Mouse (Mus musculus): ENCODE measurements at regions not wholly inside any gene's neighbourhood (a gene's known extent, or its start where the extent isn't known, plus 50 kb on each side); places are given as distances from the start of the nearest gene placed in this dataset.

DNA sequence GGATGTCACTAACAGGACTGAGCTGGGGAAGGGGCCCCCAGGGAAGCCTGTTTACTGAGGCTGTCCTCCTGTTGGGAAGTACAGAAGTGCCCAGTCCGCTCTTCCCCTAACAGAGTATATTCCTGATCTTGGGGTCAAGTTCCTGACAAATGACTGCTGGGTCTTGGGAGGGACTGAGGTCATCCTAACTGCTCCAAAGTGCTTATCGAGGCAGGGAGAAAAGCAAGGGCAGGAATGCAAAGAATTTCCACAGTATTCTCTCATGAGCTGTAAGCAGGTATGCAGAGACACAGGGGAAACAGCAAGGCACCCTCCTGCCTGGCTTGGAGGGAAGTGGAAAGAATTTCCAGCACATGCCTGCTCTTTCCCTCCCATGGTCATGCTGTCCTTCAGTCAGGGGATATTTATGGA, 107.9 kb downstream of the Oma1 start:
- no peak for DNase-seq (ENCODE audit: low spot score in 2 of 2)

- no peak for DNase-seq (ENCODE audit: low spot score in 2 of 2)
These were observed 127.8 kb downstream of the Oma1 start for GRCm38 (mm10) chr4:103441383-103441782.

- no peak for DNase-seq (ENCODE audit: low spot score in 2 of 2)
These were observed 128.3 kb downstream of the Oma1 start for GRCm38 (mm10) chr4:103441955-103442354.

DNA sequence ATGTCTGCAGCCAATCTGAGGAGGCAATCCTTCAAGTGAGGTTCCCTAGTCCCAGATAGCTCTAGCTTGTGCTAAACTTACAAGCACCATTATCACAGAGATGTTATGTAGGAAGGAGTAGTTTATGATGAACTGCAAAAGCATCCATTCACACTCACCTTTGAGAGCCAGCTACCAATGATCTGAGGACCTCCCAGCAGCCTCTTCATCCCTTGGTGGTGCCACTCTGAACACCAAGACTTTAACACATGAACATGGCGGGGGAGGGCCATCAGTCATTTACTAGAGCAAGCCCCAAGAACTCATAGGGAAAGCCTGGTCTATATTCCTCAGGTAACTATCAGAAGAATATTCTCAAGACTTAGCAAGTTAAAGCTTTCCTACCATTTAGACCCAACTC, 135.7 kb downstream of the Oma1 start:
- no peak for DNase-seq (ENCODE audit: low spot score in 2 of 2)

DNA sequence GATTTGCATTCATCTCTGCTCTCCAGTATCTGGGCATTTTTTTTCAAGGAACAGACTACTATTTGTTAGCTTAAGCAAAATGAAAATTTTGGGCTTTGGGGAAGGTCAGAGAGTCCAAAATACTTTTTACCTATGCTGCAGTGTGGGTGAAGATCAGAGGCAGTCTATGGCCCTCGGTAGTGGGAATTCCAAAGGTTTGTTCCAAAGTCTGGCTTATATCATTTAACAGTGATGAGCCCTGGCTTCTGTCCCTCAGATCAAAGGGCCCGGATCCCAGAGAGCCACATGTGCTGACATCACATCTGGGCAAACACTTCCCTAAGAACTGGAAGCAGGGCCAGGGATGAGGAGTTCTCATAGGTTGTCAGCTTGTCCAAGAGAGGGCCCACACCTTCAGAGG, 136.5 kb downstream of the Oma1 start:
- DNase-seq (ENCODE audit: low spot score in 2 of 2): no peak

DNA sequence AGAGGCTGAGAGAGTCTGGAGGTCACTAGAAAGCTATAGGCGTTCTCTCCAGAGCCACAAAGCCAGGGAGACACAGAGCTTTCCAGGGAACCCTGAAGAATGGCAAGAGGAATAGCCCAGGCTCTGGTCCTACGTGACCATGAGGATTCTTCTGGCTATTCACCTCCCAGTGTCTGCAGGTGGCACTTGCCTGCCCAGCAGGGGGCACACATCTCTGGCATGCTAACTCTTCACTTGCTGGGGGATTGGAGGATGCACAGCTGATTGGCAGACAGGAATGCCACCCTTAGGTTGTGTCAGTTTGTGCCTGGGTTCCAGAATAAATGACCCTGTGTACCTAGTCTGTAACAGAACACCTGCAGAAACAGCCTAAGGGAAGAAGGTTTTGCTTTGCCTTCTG, 141.8 kb downstream of the Oma1 start:
- DNase-seq (ENCODE audit: low spot score in 2 of 2): no peak

- no peak for DNase-seq (ENCODE audit: low spot score in 2 of 2)
These were observed 152.5 kb downstream of the Oma1 start for GRCm38 (mm10) chr4:103466019-103466589.

- DNase-seq (ENCODE audit: low spot score in 2 of 2): no peak
These were observed 143.6 kb upstream of the Dab1 start for GRCm38 (mm10) chr4:103475596-103475995.

DNA sequence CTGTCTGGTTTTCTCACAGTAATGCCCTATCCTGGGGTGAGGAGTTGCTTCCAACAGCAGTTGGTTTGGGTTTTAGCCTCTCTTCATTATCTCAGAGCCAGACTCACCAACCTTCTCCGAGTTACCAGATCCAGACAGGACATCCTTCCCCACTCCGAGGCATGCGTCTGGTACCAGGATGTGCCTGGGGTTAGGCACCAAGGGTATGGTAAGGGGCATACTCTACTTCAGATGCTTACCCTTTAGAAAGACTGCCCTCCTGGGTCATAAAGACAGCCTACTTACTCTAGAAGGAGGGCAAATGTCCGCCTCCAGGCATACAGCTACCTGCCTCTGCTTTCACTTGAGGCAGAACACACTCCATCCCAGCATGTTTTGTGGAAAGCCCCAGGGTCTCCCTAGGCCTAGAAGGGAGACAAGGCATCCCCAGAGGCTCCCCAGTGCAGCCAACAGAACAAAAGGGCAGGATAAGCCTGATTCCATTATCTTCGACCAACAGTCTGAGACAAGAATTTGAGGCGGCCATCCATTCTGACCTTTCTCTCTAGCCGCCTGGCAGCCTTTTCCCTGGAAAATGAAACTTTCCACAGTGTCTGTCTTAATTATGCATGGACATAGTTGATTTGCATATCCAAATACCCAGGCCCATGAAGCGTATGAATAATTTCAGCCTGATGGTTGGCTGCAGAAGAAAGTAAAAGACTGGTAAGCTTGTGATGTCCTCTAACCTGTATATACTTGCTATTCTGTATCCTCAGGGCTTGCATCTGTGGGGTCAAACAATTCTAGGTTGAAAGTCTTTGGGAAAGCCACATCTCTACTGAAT, 132.8 kb upstream of the Dab1 start:
- DNase-seq (ENCODE audit: low spot score in 2 of 2): no peak

- peak; percentile 65 to 75 for DNase-seq (ENCODE audit: low spot score in 2 of 2)
These were observed 110.7 kb upstream of the Dab1 start for GRCm38 (mm10) chr4:103508435-103508834.

DNA sequence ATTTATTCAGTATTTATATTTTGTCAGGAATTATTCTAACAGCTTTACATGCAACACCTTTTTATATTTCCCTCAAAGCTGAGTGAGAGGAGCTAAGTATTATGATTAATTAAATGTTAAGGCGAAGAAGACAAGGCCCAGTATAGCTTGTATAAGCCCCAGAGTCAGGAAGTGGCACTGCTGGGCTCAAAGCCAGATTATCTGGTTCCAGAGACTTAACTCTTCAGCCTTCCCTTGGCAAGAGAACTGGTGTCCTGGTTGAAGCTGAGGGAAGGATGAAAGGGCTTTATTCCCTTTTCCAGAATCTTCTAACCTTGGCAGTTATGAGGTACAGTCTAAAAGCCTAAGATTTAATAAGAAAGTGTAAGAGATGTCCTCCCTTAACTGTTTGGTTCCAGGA, 106.3 kb upstream of the Dab1 start:
- DNase-seq (ENCODE audit: low spot score in 2 of 2): no peak

DNA sequence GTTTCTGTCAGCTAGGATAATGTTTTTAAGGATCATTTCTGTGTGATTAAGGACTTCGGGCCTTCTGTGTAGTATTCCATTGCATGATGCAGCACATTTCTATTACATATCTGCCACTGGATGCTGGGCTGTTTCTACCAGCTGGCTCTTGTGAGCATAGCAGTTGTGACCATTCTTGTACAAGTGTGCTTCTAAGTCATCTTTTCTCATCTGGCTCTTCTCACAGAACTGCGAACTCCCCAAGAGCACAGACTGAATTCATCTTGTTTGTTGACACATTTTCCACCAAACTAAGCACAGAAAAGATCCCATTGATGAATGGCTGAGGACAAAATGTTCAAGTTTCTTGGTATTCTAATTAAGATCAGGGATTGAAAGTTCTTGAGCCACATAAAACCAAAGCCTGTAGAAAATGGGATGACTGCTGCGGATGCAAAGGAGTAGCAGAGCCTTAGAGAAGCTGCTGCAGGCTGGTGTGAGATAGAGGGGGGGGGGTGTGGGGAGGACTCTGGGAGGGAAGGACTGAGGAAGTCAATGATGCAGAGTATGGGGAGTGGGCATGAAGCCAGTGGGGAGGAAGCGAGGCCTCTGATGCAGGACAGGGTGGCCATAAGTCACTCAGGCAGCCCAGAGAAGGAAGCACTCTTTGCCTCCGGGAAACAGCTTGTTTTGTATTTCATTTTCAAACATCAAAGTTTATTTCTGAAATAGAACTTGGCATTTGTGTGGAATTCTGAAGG, 97.1 kb upstream of the Dab1 start:
- DNase-seq (ENCODE audit: low spot score in 2 of 2): no peak

- DNase-seq (ENCODE audit: low spot score in 2 of 2): no peak
These were observed 82.5 kb upstream of the Dab1 start for GRCm38 (mm10) chr4:103536534-103537265.

GRCm38 (mm10) chr4:103540960-103541359, 78.2 kb upstream of the Dab1 start:
- no peak for DNase-seq (ENCODE audit: low spot score in 2 of 2)

DNA sequence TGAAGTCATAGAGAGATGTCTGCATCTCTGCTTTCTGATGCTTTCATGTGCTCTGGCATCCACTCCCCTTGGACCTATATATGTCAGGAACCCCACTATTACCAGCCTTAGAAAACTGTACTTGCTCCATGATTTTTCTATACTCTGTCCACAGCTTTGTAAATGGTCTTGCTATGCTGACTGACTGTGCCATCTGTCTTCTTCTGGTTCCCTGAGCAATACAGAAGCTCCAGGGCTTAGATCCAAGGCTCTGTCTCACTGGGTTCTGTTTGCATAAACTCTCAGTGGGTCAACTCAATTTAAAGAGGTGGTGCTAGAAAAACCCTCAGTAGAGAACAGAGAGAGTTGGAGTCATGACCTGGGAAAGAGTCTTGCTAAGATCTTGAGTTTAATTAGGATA, 71.9 kb upstream of the Dab1 start:
- no peak for DNase-seq (ENCODE audit: low spot score in 2 of 2)

DNA sequence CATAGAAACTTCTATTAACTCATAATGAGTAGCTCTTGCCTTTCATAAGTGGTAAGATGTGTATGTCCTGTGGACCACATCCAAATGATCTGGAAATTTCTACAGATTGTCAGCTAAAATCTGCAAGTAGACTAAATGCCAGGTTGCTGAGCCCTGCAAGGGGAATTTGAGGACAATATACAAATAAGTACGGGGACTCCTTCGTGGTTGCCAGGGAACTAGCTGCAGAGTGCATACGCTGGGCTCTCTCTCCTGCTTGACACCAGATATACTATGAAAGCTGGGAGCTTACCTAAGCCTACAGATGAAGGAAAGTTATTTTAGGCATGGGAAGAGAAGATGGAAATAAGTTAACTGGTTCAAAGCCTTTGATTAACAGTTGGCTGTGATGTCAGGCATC, 66.7 kb upstream of the Dab1 start:
- no peak for DNase-seq (ENCODE audit: low spot score in 2 of 2)

DNA sequence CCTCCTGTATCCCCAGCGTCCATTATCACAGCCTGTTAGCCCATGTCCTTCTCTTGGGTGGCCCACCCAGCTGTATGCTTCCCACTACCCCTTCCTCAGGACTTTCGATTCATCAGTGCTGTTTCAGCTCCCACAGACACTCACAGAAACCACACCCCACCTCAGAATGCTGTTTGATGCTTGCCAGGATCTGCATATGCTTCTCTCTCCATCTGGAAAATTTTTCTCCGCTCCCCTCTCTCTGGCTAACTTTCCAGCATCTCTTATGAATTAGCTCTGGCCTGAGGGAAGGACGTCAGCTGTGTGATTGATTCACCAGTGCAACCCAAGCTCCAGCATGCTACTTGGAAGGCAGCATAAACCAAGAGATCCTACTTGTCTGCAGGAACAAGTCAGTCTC, 66.0 kb upstream of the Dab1 start:
- no peak for DNase-seq (ENCODE audit: low spot score in 2 of 2)

DNA sequence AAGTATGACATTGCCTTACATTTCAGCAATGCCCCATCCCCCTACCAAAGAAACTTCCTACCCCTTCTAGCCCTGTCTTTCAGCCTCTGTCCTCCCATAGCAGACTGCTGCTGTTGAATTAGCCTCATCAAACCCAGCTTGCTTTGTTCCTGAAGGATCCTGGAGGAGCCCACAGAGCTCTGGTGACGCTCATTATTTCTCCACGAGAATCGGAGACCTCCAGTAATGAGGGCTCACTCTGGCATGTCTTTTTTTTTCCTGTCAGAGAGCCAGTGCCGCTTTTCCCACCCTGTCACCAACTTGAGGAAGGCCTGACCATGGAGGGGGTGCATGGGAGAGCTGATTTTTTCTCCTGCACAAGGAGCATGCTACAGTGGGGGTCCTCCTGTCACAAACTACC, 64.6 kb upstream of the Dab1 start:
- no peak for DNase-seq (ENCODE audit: low spot score in 2 of 2)

Data from layer of hippocampus, postnatal 10 days (tissue).